Mouse (Mus musculus) brain, adult 2 months (tissue): Measurements from ENCODE around the gene CK137956.

ENCODE experiments used
- DNase-seq: peaks from one replicate; pipeline ENCODE4 v3.0.0; 2011; ENCODE audit warnings: low read depth, low spot score

Gene CK137956

DNA sequence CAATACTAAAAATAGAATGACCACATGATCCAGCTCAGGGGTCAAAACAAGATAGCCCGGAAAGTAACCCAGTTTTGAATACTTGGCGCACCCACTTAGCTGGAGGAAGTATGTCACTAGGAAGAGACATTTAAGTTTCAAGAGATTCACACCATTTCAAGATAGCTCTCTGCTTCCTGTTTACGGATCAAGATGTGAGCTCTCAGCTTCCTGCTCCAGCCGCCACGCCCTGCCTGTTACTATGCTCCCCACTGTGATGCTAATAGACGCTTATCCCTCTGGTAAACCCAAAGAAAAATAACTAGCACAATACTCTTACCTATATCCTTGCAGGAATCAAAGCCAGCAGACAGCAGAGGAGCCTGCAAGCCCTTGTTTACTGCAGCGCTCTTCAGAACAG is 57.2 kb downstream of the CK137956 start:
- DNase-seq: no peak

DNA sequence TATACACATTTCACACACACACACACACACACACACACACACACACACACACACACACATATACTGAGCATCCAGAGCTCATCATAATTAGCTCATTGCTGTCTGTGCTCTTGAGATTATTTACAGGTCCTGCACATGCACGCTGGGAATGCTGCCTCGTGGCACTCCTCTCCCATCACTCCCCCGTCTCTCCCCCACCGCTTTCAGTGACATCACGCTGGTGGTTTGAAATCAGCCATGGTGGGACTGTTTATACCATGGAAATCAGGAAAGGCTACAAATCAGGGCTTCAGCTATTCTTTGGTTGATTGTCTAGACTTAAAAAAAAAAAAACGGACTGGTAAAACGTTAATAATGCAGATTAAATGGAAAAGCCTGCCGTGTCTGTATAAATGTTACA is 63.6 kb downstream of the CK137956 start:
- DNase-seq: peak; percentile 30

DNA sequence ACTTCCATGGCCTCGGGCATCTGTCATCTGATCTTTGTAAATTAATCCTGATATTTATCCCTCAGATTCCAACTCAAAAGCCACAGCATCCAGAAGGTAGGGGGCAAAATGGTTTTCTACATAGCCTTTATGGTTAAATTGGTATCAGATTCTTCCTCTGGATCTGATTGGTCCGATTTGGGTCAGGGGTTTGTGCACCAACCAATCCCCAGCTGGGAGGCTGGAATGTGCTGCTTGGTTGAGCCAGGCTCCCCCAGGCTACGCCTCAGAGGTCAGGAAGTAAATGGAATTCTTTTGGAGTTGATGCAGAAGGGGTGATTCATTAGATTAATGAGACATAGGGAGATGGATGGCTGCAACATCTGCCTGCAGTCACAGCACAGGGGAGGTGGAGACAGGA is 66.8 kb downstream of the CK137956 start:
- no peak for DNase-seq

- DNase-seq: peak; percentile 9
Observed at GRCm38 (mm10) chr4:127900893-127901456, 69.8 kb downstream of the CK137956 start.

DNA sequence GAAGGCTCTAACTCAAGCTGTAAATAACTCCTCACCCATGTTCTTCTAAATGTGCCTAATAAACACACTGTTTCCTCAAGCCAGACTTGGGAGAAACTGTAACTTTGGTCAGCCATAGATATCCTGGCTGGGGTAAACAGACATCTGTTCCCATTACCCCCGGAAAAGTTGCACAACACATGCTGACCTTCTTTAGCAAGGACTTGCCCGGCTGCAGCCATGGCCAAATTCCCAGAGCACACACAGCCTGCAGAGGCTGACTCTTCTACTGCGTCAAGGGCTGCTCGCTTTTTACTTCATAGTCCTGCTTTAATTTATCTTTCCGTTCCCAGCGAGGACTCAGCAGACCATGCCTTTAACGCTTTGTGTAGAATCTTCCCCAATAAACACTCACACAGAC is 81.7 kb downstream of the CK137956 start:
- no peak for DNase-seq

GRCm38 (mm10) chr4:127878966-127879365 is 91.8 kb downstream of the CK137956 start:
- no peak for DNase-seq
